Mouse (Mus musculus): Measurements from ENCODE around the gene Cstad. TPM values are rescaled to one million over a fixed set of nuclear protein-coding genes. Genes with fewer than 3 reads are reported as not detected.

Cstad gene
- polyA plus RNA-seq, 1 experiment from 2014 or later, result 0.91 TPM

GRCm38 (mm10) chr2:30589781-30590180 is 5.1 kb upstream of the Cstad start:
- no peak overlapping the region for H3K27ac ChIP-seq (ENCODE audit: low read depth, low read length)
- 78% methylated on average over 4 of the region's 4 CpGs for WGBS
- no peak overlapping the region for H3K9ac ChIP-seq (ENCODE audit: low read depth, low read length)
- no peak overlapping the region for H3K4me3 ChIP-seq (ENCODE audit: low read length)
- no peaks in the 10 kb centered on the region for H3K27me3 ChIP-seq (ENCODE audit: control insufficient read depth, insufficient read depth, low read length)
- H3K9me3 ChIP-seq (ENCODE audit: control insufficient read depth, low read length), result no peaks in the 10 kb centered on the region
- H3K4me1 ChIP-seq (ENCODE audit: control insufficient read depth, insufficient read depth, low read length), result peaks cover 31% of the 10 kb centered on the region
- no peak for ATAC-seq (ENCODE audit: low FRiP score, low TSS enrichment)
- H3K4me2 ChIP-seq (replicated peaks; ENCODE audit: low read depth, low read length), result no peak overlapping the region
- no peaks in the 10 kb centered on the region for H3K36me3 ChIP-seq (ENCODE audit: control insufficient read depth, insufficient read depth, low read length)

- H3K4me1 ChIP-seq (ENCODE audit: control insufficient read depth, insufficient read depth, low read length), result peaks cover 39% of the 10 kb centered on the region
- peak; percentile 46; the same call in 1 of the 2 replicates for ATAC-seq (ENCODE audit: low FRiP score, low TSS enrichment)
- H3K9me3 ChIP-seq (ENCODE audit: control insufficient read depth, low read length), result no peaks in the 10 kb centered on the region
- H3K36me3 ChIP-seq (ENCODE audit: control insufficient read depth, insufficient read depth, low read length), result no peaks in the 10 kb centered on the region
- no peak overlapping the region for H3K4me3 ChIP-seq (ENCODE audit: low read length)
- H3K27me3 ChIP-seq (ENCODE audit: control insufficient read depth, insufficient read depth, low read length), result no peaks in the 10 kb centered on the region
- H3K9ac ChIP-seq (ENCODE audit: low read depth, low read length), result no peak overlapping the region
- 2% methylated on average over 3 of the region's 3 CpGs for WGBS
- H3K4me2 ChIP-seq (replicated peaks; ENCODE audit: low read depth, low read length), result no peak overlapping the region; the same call in 1 of the 2 replicates
- H3K27ac ChIP-seq (ENCODE audit: low read depth, low read length), result no peak overlapping the region
These were observed 3.9 kb upstream of the Cstad start for GRCm38 (mm10) chr2:30590909-30591308.

- 83% methylated on average over 6 of the region's 6 CpGs for WGBS
- ATAC-seq (ENCODE audit: low FRiP score, low TSS enrichment), result no peak
- H3K9me3 ChIP-seq (ENCODE audit: control insufficient read depth, low read length), result no peaks in the 10 kb centered on the region
- no peaks in the 10 kb centered on the region for H3K27me3 ChIP-seq (ENCODE audit: control insufficient read depth, insufficient read depth, low read length)
- no peak overlapping the region for H3K4me2 ChIP-seq (replicated peaks; ENCODE audit: low read depth, low read length)
- no peak overlapping the region for H3K9ac ChIP-seq (ENCODE audit: low read depth, low read length)
- no peaks in the 10 kb centered on the region for H3K36me3 ChIP-seq (ENCODE audit: control insufficient read depth, insufficient read depth, low read length)
- peaks cover 34% of the 10 kb centered on the region for H3K4me1 ChIP-seq (ENCODE audit: control insufficient read depth, insufficient read depth, low read length)
- no peak overlapping the region for H3K4me3 ChIP-seq (ENCODE audit: low read length)
- no peak overlapping the region for H3K27ac ChIP-seq (ENCODE audit: low read depth, low read length)
These were observed 2.4 kb upstream of the Cstad start for GRCm38 (mm10) chr2:30592391-30592790.

GRCm38 (mm10) chr2:30592951-30593350 is 1.9 kb upstream of the Cstad start:
- no peak overlapping the region for H3K27ac ChIP-seq (ENCODE audit: low read depth, low read length)
- H3K4me2 ChIP-seq (replicated peaks; ENCODE audit: low read depth, low read length), result no peak overlapping the region
- no peaks in the 10 kb centered on the region for H3K9me3 ChIP-seq (ENCODE audit: control insufficient read depth, low read length)
- 84% methylated on average over 6 of the region's 6 CpGs for WGBS
- H3K9ac ChIP-seq (ENCODE audit: low read depth, low read length), result no peak overlapping the region
- H3K4me1 ChIP-seq (ENCODE audit: control insufficient read depth, insufficient read depth, low read length), result peaks cover 34% of the 10 kb centered on the region
- no peak overlapping the region for H3K4me3 ChIP-seq (ENCODE audit: low read length)
- ATAC-seq (ENCODE audit: low FRiP score, low TSS enrichment), result no peak
- H3K36me3 ChIP-seq (ENCODE audit: control insufficient read depth, insufficient read depth, low read length), result no peaks in the 10 kb centered on the region
- H3K27me3 ChIP-seq (ENCODE audit: control insufficient read depth, insufficient read depth, low read length), result no peaks in the 10 kb centered on the region

GRCm38 (mm10) chr2:30593636-30594310 is 1.1 kb upstream of the Cstad start:
- H3K36me3 ChIP-seq (ENCODE audit: control insufficient read depth, insufficient read depth, low read length), result no peaks in the 10 kb centered on the region
- H3K4me1 ChIP-seq (ENCODE audit: control insufficient read depth, insufficient read depth, low read length), result peaks cover 31% of the 10 kb centered on the region
- no peaks in the 10 kb centered on the region for H3K9me3 ChIP-seq (ENCODE audit: control insufficient read depth, low read length)
- H3K27me3 ChIP-seq (ENCODE audit: control insufficient read depth, insufficient read depth, low read length), result no peaks in the 10 kb centered on the region
- peak overlapping the region; percentile 98 for H3K27ac ChIP-seq (ENCODE audit: low read depth, low read length)
- ATAC-seq (ENCODE audit: low FRiP score, low TSS enrichment), result no peak
- H3K4me3 ChIP-seq (ENCODE audit: low read length), result no peak overlapping the region
- WGBS, result 55% methylated on average over 13 of the region's 13 CpGs
- peak overlapping the region; percentile 62; the same call in 1 of the 2 replicates for H3K4me2 ChIP-seq (replicated peaks; ENCODE audit: low read depth, low read length)
- peak overlapping the region; percentile 59 for H3K9ac ChIP-seq (ENCODE audit: low read depth, low read length)

GRCm38 (mm10) chr2:30595796-30596195 is 956 bp downstream of the Cstad start:
- peak overlapping the region; percentile 98; the same call in 1 of the 2 replicates for H3K27ac ChIP-seq (ENCODE audit: low read depth, low read length)
- H3K4me3 ChIP-seq (ENCODE audit: low read length), result peak overlapping the region; percentile 49; the same call in 1 of the 2 replicates
- H3K36me3 ChIP-seq (ENCODE audit: control insufficient read depth, insufficient read depth, low read length), result no peaks in the 10 kb centered on the region
- no peaks in the 10 kb centered on the region for H3K9me3 ChIP-seq (ENCODE audit: control insufficient read depth, low read length)
- no peak for ATAC-seq (ENCODE audit: low FRiP score, low TSS enrichment)
- peaks cover 41% of the 10 kb centered on the region for H3K4me1 ChIP-seq (ENCODE audit: control insufficient read depth, insufficient read depth, low read length)
- H3K4me2 ChIP-seq (replicated peaks; ENCODE audit: low read depth, low read length), result peak overlapping the region; percentile 62
- H3K9ac ChIP-seq (ENCODE audit: low read depth, low read length), result peak overlapping the region; percentile 59; the same call in 1 of the 2 replicates
- no peaks in the 10 kb centered on the region for H3K27me3 ChIP-seq (ENCODE audit: control insufficient read depth, insufficient read depth, low read length)
- WGBS, result 87% methylated on average over 4 of the region's 4 CpGs

- no peak overlapping the region for H3K4me3 ChIP-seq (ENCODE audit: low read length)
These were observed 4.8 kb downstream of the Cstad start for GRCm38 (mm10) chr2:30599621-30600020.

GRCm38 (mm10) chr2:30600291-30600690 is 5.5 kb downstream of the Cstad start:
- Histone ChIP-seq H3K4me1 (ENCODE audit: control insufficient read depth, insufficient read depth, low read length) (peaks cover 55% of the 10 kb centered on the region), H3K4me3 (ENCODE audit: low read length) (no peak overlapping the region), H3K36me3 (ENCODE audit: control insufficient read depth, insufficient read depth, low read length) (no peaks in the 10 kb centered on the region), H3K27me3 (ENCODE audit: control insufficient read depth, insufficient read depth, low read length) (no peaks in the 10 kb centered on the region), H3K9ac (ENCODE audit: low read depth, low read length) (peak overlapping the region; percentile 37; the same call in 1 of the 2 replicates), H3K9me3 (ENCODE audit: control insufficient read depth, low read length) (no peaks in the 10 kb centered on the region), H3K27ac (ENCODE audit: low read depth, low read length) (peak overlapping the region; percentile 93), H3K4me2 (replicated peaks; ENCODE audit: low read depth, low read length) (peak overlapping the region; percentile 30)
- ATAC-seq (ENCODE audit: low FRiP score, low TSS enrichment), result no peak
- 8% methylated on average over 9 of the region's 9 CpGs for WGBS

More at GRCm38 (mm10) chr2:30599621-30600020, 4.8 kb downstream of the Cstad start:
- no peaks in the 10 kb centered on the region for H3K27me3 ChIP-seq (ENCODE audit: control insufficient read depth, insufficient read depth, low read length)
- no peak for ATAC-seq (ENCODE audit: low FRiP score, low TSS enrichment)
- 64% methylated on average over 3 of the region's 3 CpGs for WGBS
- H3K4me2 ChIP-seq (replicated peaks; ENCODE audit: low read depth, low read length), result no peak overlapping the region
- peak overlapping the region; percentile 93; the same call in 1 of the 2 replicates for H3K27ac ChIP-seq (ENCODE audit: low read depth, low read length)
- no peaks in the 10 kb centered on the region for H3K9me3 ChIP-seq (ENCODE audit: control insufficient read depth, low read length)
- H3K4me1 ChIP-seq (ENCODE audit: control insufficient read depth, insufficient read depth, low read length), result peaks cover 51% of the 10 kb centered on the region
- no peak overlapping the region for H3K9ac ChIP-seq (ENCODE audit: low read depth, low read length)
- no peaks in the 10 kb centered on the region for H3K36me3 ChIP-seq (ENCODE audit: control insufficient read depth, insufficient read depth, low read length)
